Mouse (Mus musculus) C2C12 (cell line): Measurements from ENCODE around the gene Tcf15. TPM values are rescaled to one million over a fixed set of nuclear protein-coding genes. Genes with fewer than 3 reads are reported as not detected.

Source experiments
- H3K27me3 ChIP-seq: one replicate; pipeline ENCODE4 v1.6.1; 2011; ENCODE audit not compliant: control insufficient read depth, insufficient read depth, insufficient read length
- H3K36me3 ChIP-seq: one replicate; pipeline ENCODE4 v1.6.1; 2011; ENCODE audit not compliant: control insufficient read depth, insufficient read depth
- H3K4me3 ChIP-seq: one replicate; pipeline ENCODE4 v1.5.1; 2011; ENCODE audit warnings: mild to moderate bottlenecking, control low read depth; ENCODE audit not compliant: poor library complexity, insufficient read depth, severe bottlenecking
- H3K79me2 ChIP-seq: one replicate; pipeline ENCODE4 v1.6.1; 2011; ENCODE audit not compliant: control insufficient read depth, insufficient read depth
- H3K79me3 ChIP-seq: one replicate; pipeline ENCODE4 v1.6.1; 2011; ENCODE audit warnings: low read depth, control low read depth
- H3ac ChIP-seq: one replicate; pipeline ENCODE3; 2011; ENCODE audit warnings: low read depth; ENCODE audit not compliant: control insufficient read depth, insufficient read length
- CEBPB ChIP-seq: IDR thresholded peaks from one replicate; pipeline ENCODE4 v1.6.1; 2011; ENCODE audit warnings: low read depth, mild to moderate bottlenecking, control low read depth, moderate library complexity
- CTCF ChIP-seq: IDR thresholded peaks from one replicate; pipeline ENCODE4 v1.5.1; 2011; ENCODE audit not compliant: control insufficient read depth, insufficient read depth, insufficient read length
- FOSL1 ChIP-seq: IDR thresholded peaks from one replicate; pipeline ENCODE4 v1.8.0; 2011; ENCODE audit warnings: mild to moderate bottlenecking, low read length; ENCODE audit not compliant: poor library complexity, insufficient read depth, severe bottlenecking
- MAX ChIP-seq: IDR thresholded peaks from one replicate; pipeline ENCODE4 v1.6.1; 2011; ENCODE audit warnings: mild to moderate bottlenecking, control low read depth
- MYOD1 ChIP-seq: IDR thresholded peaks from one replicate; pipeline ENCODE4 v1.6.1; 2011; ENCODE audit warnings: low read depth; ENCODE audit not compliant: control insufficient read depth, insufficient read length
- MYOG ChIP-seq: IDR thresholded peaks from one replicate; pipeline ENCODE4 v1.6.1; 2011; ENCODE audit not compliant: control insufficient read depth, insufficient read length; ENCODE audit errors: extremely low read depth
- USF1 ChIP-seq: IDR thresholded peaks from one replicate; pipeline ENCODE4 v1.6.1; 2011; ENCODE audit warnings: low read depth, mild to moderate bottlenecking, control low read depth, moderate library complexity
- polyA plus RNA-seq: library from polyadenylated mRNA; unstranded; fragments of >200 nt; fragmentation: generic; extraction: Trizol; gene quantifications from one replicate; pipeline ENCODE4 v1.2.1, GENCODE M21; 2012; ENCODE audit warnings: missing spikeins

The Tcf15 gene
- polyA plus RNA-seq, 1 experiment, result not detected

- H3K79me3 ChIP-seq, result no peaks in the 10 kb centered on the region
- H3K4me3 ChIP-seq, result no peak overlapping the region
- no peaks in the 10 kb centered on the region for H3K36me3 ChIP-seq
Measured at GRCm38 (mm10) chr2:152166257-152166656, 22.9 kb downstream of the Tcf15 start.

GRCm38 (mm10) chr2:152167851-152168290 is 24.5 kb downstream of the Tcf15 start:
- TF ChIP-seq MYOD1, result no peak
- no peak for TF ChIP-seq CTCF
- no peak for TF ChIP-seq FOSL1
- no peak for TF ChIP-seq CEBPB
- no peak for TF ChIP-seq USF1
- no peak for TF ChIP-seq MYOG
- no peak for TF ChIP-seq MAX
- Histone ChIP-seq H3K4me3 (no peak overlapping the region), H3K36me3 (no peaks in the 10 kb centered on the region), H3K79me3 (no peaks in the 10 kb centered on the region), H3K79me2 (no peaks in the 10 kb centered on the region), H3ac (no peak overlapping the region), H3K27me3 (peaks cover 3% of the 10 kb centered on the region)

More at GRCm38 (mm10) chr2:152166257-152166656, 22.9 kb downstream of the Tcf15 start:
- no peak for TF ChIP-seq MAX
- Histone ChIP-seq H3K27me3 (peaks cover 3% of the 10 kb centered on the region), H3ac (no peak overlapping the region), H3K79me2 (no peaks in the 10 kb centered on the region)

GRCm38 (mm10) chr2:152169377-152169776 is 26.0 kb downstream of the Tcf15 start:
- H3K27me3 ChIP-seq, result peaks cover 3% of the 10 kb centered on the region
- H3K36me3 ChIP-seq, result no peaks in the 10 kb centered on the region
- no peak overlapping the region for H3ac ChIP-seq
- H3K79me2 ChIP-seq, result no peaks in the 10 kb centered on the region
- no peaks in the 10 kb centered on the region for H3K79me3 ChIP-seq
- H3K4me3 ChIP-seq, result no peak overlapping the region
- TF ChIP-seq MYOG (no peak), CTCF (no peak), MYOD1 (no peak), CEBPB (no peak), MAX (no peak), FOSL1 (no peak), USF1 (no peak)

DNA sequence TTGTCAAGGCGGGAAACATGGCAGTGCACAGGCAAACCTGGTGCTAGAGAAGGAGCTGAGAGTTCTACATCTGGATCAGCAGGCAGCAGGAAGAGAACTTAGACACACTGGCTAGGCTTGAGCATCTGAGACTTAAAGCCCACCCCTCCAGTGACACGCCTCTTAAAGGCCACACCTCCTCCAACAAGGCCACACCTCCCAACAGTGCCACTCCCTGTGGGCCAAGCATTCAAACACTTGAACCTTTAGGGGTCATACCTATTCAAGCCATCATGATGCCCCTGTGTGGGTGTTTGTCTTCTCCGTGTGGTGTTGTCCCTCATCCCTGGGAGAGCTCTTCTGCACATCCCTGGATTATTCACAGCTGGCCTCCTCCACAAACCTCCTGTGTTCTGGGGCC is 31.5 kb downstream of the Tcf15 start:
- Histone ChIP-seq H3ac (no peak overlapping the region), H3K4me3 (no peak overlapping the region), H3K79me3 (no peaks in the 10 kb centered on the region), H3K79me2 (no peaks in the 10 kb centered on the region), H3K27me3 (peaks cover 3% of the 10 kb centered on the region), H3K36me3 (no peaks in the 10 kb centered on the region)
- TF ChIP-seq CEBPB, result no peak
- TF ChIP-seq FOSL1, result no peak
- no peak for TF ChIP-seq MAX
- no peak for TF ChIP-seq CTCF
- no peak for TF ChIP-seq USF1
- TF ChIP-seq MYOG, result no peak
- TF ChIP-seq MYOD1, result no peak

DNA sequence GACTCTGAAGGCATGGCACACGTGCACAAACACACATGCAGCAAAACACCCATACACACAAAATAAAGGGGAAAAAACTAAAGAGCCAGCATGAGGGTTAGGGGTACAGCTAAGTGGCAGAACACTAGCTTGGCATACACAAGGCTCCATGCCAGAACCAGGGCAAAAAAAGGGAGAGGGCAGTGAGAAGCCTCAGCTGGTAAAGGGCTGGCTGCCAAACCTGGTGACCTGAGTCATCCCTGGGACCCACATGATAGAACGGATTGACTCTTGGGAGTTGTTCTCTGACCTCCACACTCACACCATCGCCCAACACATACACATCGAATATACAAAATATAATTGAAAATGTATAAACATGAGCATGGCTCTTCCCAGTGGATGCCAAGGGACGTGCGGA is 33.3 kb downstream of the Tcf15 start:
- TF ChIP-seq FOSL1, result no peak
- TF ChIP-seq MAX, result no peak
- no peaks in the 10 kb centered on the region for H3K79me3 ChIP-seq
- H3ac ChIP-seq, result no peak overlapping the region
- no peaks in the 10 kb centered on the region for H3K27me3 ChIP-seq
- H3K4me3 ChIP-seq, result no peak overlapping the region
- no peaks in the 10 kb centered on the region for H3K79me2 ChIP-seq
- H3K36me3 ChIP-seq, result no peaks in the 10 kb centered on the region

- Histone ChIP-seq H3K79me3 (no peaks in the 10 kb centered on the region), H3K4me3 (no peak overlapping the region), H3ac (no peak overlapping the region), H3K79me2 (no peaks in the 10 kb centered on the region), H3K27me3 (no peaks in the 10 kb centered on the region), H3K36me3 (no peaks in the 10 kb centered on the region)
- TF ChIP-seq CTCF, result no peak
- no peak for TF ChIP-seq MYOD1
- no peak for TF ChIP-seq MAX
Measured at GRCm38 (mm10) chr2:152177162-152177805, 33.9 kb downstream of the Tcf15 start.
